Mouse (Mus musculus): ENCODE results near the gene Usp2. TPM values are rescaled to one million over a fixed set of nuclear protein-coding genes. Genes with fewer than 3 reads are reported as not detected.

The Usp2 gene
- polyA plus RNA-seq, 1 experiment from 2014 or later, result 29.4 TPM

- H3K27ac ChIP-seq (ENCODE audit: low read depth, low read length), result no peak overlapping the region
Measured at GRCm38 (mm10) chr9:44083392-44084121, 16.7 kb downstream of the Usp2 start.

GRCm38 (mm10) chr9:44084236-44084635 is 17.4 kb downstream of the Usp2 start:
- Histone ChIP-seq H3K27ac (ENCODE audit: low read depth, low read length) (no peak overlapping the region), H3K9me3 (ENCODE audit: control insufficient read depth, low read length) (no peaks in the 10 kb centered on the region), H3K4me3 (ENCODE audit: low read length) (peak overlapping the region; percentile 65), H3K4me1 (ENCODE audit: control insufficient read depth, insufficient read depth, low read length) (peaks cover 44% of the 10 kb centered on the region), H3K9ac (ENCODE audit: low read depth, low read length) (peak overlapping the region; percentile 72), H3K27me3 (ENCODE audit: control insufficient read depth, insufficient read depth, low read length) (0 out of 2 replicates have a peak, but pooled peaks cover 6% of the 10 kb centered on the region), H3K36me3 (ENCODE audit: control insufficient read depth, insufficient read depth, low read length) (no peaks in the 10 kb centered on the region), H3K4me2 (replicated peaks; ENCODE audit: low read depth, low read length) (peak overlapping the region; percentile 99)
- ATAC-seq (ENCODE audit: low FRiP score, low TSS enrichment), result no peak
- whole genome bisulfite sequencing, result 2% methylated on average over 14 of the region's 14 CpGs

More at GRCm38 (mm10) chr9:44083392-44084121, 16.7 kb downstream of the Usp2 start:
- no peak for ATAC-seq (ENCODE audit: low FRiP score, low TSS enrichment)
- no peaks in the 10 kb centered on the region for H3K36me3 ChIP-seq (ENCODE audit: control insufficient read depth, insufficient read depth, low read length)
- H3K4me2 ChIP-seq (replicated peaks; ENCODE audit: low read depth, low read length), result peak overlapping the region; percentile 99
- peak overlapping the region; percentile 65 for H3K4me3 ChIP-seq (ENCODE audit: low read length)
- 8% methylated on average over 23 of the region's 23 CpGs for WGBS
- H3K4me1 ChIP-seq (ENCODE audit: control insufficient read depth, insufficient read depth, low read length), result peaks cover 48% of the 10 kb centered on the region
- H3K27me3 ChIP-seq (ENCODE audit: control insufficient read depth, insufficient read depth, low read length), result 0 out of 2 replicates have a peak, but pooled peaks cover 6% of the 10 kb centered on the region
- H3K9me3 ChIP-seq (ENCODE audit: control insufficient read depth, low read length), result no peaks in the 10 kb centered on the region
- no peak overlapping the region for H3K9ac ChIP-seq (ENCODE audit: low read depth, low read length)

GRCm38 (mm10) chr9:44084659-44085229 is 17.9 kb downstream of the Usp2 start:
- peak overlapping the region; percentile 99 for H3K4me2 ChIP-seq (replicated peaks; ENCODE audit: low read depth, low read length)
- WGBS, result under 1% methylated on average over 55 of the region's 62 CpGs
- H3K36me3 ChIP-seq (ENCODE audit: control insufficient read depth, insufficient read depth, low read length), result no peaks in the 10 kb centered on the region
- peaks cover 43% of the 10 kb centered on the region for H3K4me1 ChIP-seq (ENCODE audit: control insufficient read depth, insufficient read depth, low read length)
- H3K4me3 ChIP-seq (ENCODE audit: low read length), result peak overlapping the region; percentile 65
- ATAC-seq (ENCODE audit: low FRiP score, low TSS enrichment), result peak; percentile 68
- no peaks in the 10 kb centered on the region for H3K9me3 ChIP-seq (ENCODE audit: control insufficient read depth, low read length)
- no peak overlapping the region for H3K27ac ChIP-seq (ENCODE audit: low read depth, low read length)
- peak overlapping the region; percentile 72 for H3K9ac ChIP-seq (ENCODE audit: low read depth, low read length)
- H3K27me3 ChIP-seq (ENCODE audit: control insufficient read depth, insufficient read depth, low read length), result 0 out of 2 replicates have a peak, but pooled peaks cover 6% of the 10 kb centered on the region

DNA sequence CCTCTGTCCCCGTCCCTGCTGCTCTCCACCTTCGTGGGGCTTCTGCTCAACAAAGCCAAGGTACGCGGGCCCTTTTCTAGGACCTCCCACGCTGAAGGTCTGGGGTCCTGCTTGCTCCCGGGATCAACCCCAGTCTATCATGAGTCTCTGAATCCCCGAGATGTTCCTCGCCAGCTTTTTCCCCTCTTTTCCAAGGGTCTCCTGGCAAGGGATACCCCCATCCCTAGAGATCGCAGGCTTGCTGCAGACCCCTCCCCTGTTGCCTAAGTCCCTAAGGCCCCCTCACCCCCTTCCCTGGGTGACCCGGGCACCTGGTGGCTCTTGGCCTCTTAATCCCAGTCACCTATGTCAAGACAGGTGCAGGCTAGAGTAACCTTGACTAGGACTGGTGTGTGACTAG is 18.5 kb downstream of the Usp2 start:
- H3K4me3 ChIP-seq (ENCODE audit: low read length), result peak overlapping the region; percentile 65
- ATAC-seq (ENCODE audit: low FRiP score, low TSS enrichment), result no peak
- WGBS, result 4% methylated on average over 10 of the region's 10 CpGs
- no peaks in the 10 kb centered on the region for H3K9me3 ChIP-seq (ENCODE audit: control insufficient read depth, low read length)
- peak overlapping the region; percentile 72 for H3K9ac ChIP-seq (ENCODE audit: low read depth, low read length)
- H3K4me2 ChIP-seq (replicated peaks; ENCODE audit: low read depth, low read length), result peak overlapping the region; percentile 99
- H3K27ac ChIP-seq (ENCODE audit: low read depth, low read length), result no peak overlapping the region
- 0 out of 2 replicates have a peak, but pooled peaks cover 6% of the 10 kb centered on the region for H3K27me3 ChIP-seq (ENCODE audit: control insufficient read depth, insufficient read depth, low read length)
- peaks cover 46% of the 10 kb centered on the region for H3K4me1 ChIP-seq (ENCODE audit: control insufficient read depth, insufficient read depth, low read length)
- no peaks in the 10 kb centered on the region for H3K36me3 ChIP-seq (ENCODE audit: control insufficient read depth, insufficient read depth, low read length)

GRCm38 (mm10) chr9:44085741-44086665 is 19.2 kb downstream of the Usp2 start:
- Histone ChIP-seq H3K36me3 (ENCODE audit: control insufficient read depth, insufficient read depth, low read length) (no peaks in the 10 kb centered on the region; the same call in 1 of the 2 replicates), H3K4me3 (ENCODE audit: low read length) (peak overlapping the region; percentile 65), H3K4me1 (ENCODE audit: control insufficient read depth, insufficient read depth, low read length) (peaks cover 46% of the 10 kb centered on the region), H3K4me2 (replicated peaks; ENCODE audit: low read depth, low read length) (peak overlapping the region; percentile 99), H3K27me3 (ENCODE audit: control insufficient read depth, insufficient read depth, low read length) (0 out of 2 replicates have a peak, but pooled peaks cover 6% of the 10 kb centered on the region), H3K9ac (ENCODE audit: low read depth, low read length) (no peak overlapping the region), H3K9me3 (ENCODE audit: control insufficient read depth, low read length) (no peaks in the 10 kb centered on the region), H3K27ac (ENCODE audit: low read depth, low read length) (no peak overlapping the region)
- ATAC-seq (ENCODE audit: low FRiP score, low TSS enrichment), result no peak
- WGBS, result 71% methylated on average over 15 of the region's 15 CpGs

DNA sequence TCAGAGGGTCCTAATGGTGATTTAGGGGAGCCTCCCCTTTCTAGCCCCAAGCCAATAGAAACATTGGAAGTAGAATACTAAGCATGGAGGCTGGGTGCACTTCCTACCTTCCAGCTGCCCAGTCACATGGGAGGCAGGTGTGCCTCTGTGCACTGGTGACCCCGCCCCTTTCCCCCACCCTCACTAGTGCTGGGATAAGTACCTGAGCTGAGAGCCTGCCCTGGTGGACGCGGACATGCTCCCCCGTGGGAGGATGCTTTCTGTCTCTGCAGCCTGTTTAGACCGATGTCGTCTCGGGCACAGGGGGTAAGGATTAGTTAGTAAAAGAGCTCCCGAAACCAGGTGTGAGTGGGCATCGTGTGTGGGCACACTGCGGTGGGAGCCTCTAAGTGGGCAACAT is 20.1 kb downstream of the Usp2 start:
- Histone ChIP-seq H3K4me3 (ENCODE audit: low read length) (no peak overlapping the region), H3K27ac (ENCODE audit: low read depth, low read length) (no peak overlapping the region), H3K4me1 (ENCODE audit: control insufficient read depth, insufficient read depth, low read length) (peaks cover 46% of the 10 kb centered on the region), H3K9ac (ENCODE audit: low read depth, low read length) (no peak overlapping the region), H3K9me3 (ENCODE audit: control insufficient read depth, low read length) (no peaks in the 10 kb centered on the region), H3K4me2 (replicated peaks; ENCODE audit: low read depth, low read length) (no peak overlapping the region), H3K36me3 (ENCODE audit: control insufficient read depth, insufficient read depth, low read length) (peaks cover 5% of the 10 kb centered on the region; the same call in 1 of the 2 replicates), H3K27me3 (ENCODE audit: control insufficient read depth, insufficient read depth, low read length) (0 out of 2 replicates have a peak, but pooled peaks cover 6% of the 10 kb centered on the region)
- 47% methylated on average over 10 of the region's 10 CpGs for WGBS
- ATAC-seq (ENCODE audit: low FRiP score, low TSS enrichment), result no peak

- peaks cover 14% of the 10 kb centered on the region; the same call in 1 of the 2 replicates for H3K36me3 ChIP-seq (ENCODE audit: control insufficient read depth, insufficient read depth, low read length)
- 6% methylated on average over 15 of the region's 15 CpGs for WGBS
- H3K27ac ChIP-seq (ENCODE audit: low read depth, low read length), result 0 out of 2 replicates have a peak overlapping the region, but pooled peaks have one; percentile 6
- H3K27me3 ChIP-seq (ENCODE audit: control insufficient read depth, insufficient read depth, low read length), result 0 out of 2 replicates have a peak, but pooled peaks cover 6% of the 10 kb centered on the region
- H3K4me2 ChIP-seq (replicated peaks; ENCODE audit: low read depth, low read length), result no peak overlapping the region
- no peaks in the 10 kb centered on the region for H3K9me3 ChIP-seq (ENCODE audit: control insufficient read depth, low read length)
- peaks cover 46% of the 10 kb centered on the region for H3K4me1 ChIP-seq (ENCODE audit: control insufficient read depth, insufficient read depth, low read length)
- ATAC-seq (ENCODE audit: low FRiP score, low TSS enrichment), result no peak
- H3K4me3 ChIP-seq (ENCODE audit: low read length), result no peak overlapping the region
- no peak overlapping the region for H3K9ac ChIP-seq (ENCODE audit: low read depth, low read length)
Measured at GRCm38 (mm10) chr9:44087761-44088455, 21.1 kb downstream of the Usp2 start.

Data from kidney, embryonic 14.5 days (tissue).